Mouse (Mus musculus): ENCODE data around the gene P3h3. TPM values are rescaled to one million over a fixed set of nuclear protein-coding genes. Genes with fewer than 3 reads are reported as not detected.
A peak's percentile ranks its signal among the peaks of the same experiment; 100 is the strongest.
"Not testable (repeated sequence)": the region's sequence is repeated elsewhere in the genome, so short reads cannot be mapped to it uniquely, and the experiment has no call there.

Gene P3h3
- polyA plus RNA-seq, 1 experiment from 2014 or later, result 28.6 TPM

DNA sequence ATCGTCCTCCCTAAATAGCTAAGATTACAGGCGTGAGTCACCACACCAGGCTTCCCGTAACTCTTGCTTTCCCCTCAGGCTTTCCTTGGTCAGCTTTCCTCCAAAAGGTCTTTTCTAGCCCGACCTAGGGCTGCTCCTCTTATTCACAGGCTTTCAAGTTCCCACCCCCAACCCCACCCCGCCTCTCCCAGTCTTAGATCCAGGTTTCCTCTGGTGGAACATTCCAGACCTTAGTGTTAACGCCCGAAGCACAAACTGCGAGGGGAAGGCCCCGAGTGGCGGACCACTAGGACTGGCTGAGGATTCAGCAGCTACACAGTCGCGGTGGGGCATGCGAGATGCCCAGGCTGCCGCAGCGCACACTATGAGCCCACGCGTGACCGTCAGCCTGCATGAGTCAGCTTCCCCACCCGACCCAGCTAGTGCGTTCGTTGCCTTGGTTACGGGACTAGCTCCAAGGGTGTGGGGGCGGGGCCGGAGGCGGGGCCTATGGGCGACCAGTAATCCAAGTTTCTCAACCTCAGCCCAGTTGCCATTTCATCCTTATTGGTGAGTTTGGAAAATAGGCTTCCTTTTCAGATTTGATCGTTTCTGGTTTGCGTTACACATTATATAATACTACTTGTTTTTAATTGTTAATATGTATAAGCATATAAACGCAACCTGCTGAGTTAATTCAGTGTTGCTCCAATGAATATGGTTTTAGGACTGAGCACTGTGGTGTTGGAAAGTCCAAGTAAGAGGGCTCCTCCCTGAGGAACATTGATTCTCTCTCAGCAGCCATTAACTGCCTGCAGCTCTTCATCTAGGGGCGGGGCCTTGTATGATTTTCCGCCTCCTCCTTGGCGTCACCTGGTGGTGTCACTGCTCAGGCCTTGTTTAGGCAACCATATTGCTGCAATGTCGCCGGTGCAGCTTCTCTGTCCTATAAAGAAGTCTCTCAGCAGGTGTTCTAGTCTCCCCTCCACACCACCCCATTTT is 51.9 kb downstream of the P3h3 start:
- peak overlapping the region; percentile 97 for H3K27ac ChIP-seq
- peak overlapping the region; percentile 38 for H3K9ac ChIP-seq
- no peaks in the 10 kb centered on the region for H3K27me3 ChIP-seq
- ATAC-seq (replicated peaks; ENCODE audit: low FRiP score), result peak; percentile 79
- H3K4me2 ChIP-seq, result peak overlapping the region; percentile 81
- H3K9me3 ChIP-seq (replicated peaks), result no peaks in the 10 kb centered on the region
- H3K36me3 ChIP-seq, result peaks cover 7% of the 10 kb centered on the region; the same call in 1 of the 2 replicates
- H3K4me3 ChIP-seq (replicated peaks), result peak overlapping the region; percentile 53
- WGBS, result 1% methylated on average over 34 of the region's 34 CpGs
- peaks cover 49% of the 10 kb centered on the region for H3K4me1 ChIP-seq

DNA sequence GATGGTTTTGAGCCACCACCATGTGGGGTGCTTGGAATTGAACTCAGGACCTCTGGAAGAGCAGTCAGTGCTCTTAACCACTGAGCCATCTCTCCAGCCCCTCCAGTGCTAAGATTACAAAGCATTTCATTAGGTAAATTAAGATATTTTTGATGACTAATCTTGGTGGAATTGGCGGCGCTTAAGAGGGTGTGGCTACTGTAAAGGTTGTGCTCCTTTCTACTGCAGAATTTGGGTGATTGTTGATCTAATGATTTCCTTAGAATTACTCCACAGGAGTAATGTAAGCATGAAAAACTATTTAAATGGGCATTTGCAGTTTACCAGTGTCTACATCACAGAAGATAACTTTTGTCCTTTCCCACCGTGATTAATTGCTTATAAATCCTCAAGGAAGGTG is 53.2 kb downstream of the P3h3 start:
- Histone ChIP-seq H3K9ac (no peak overlapping the region), H3K9me3 (replicated peaks) (no peaks in the 10 kb centered on the region), H3K4me3 (replicated peaks) (no peak overlapping the region), H3K27me3 (no peaks in the 10 kb centered on the region), H3K36me3 (no peaks in the 10 kb centered on the region), H3K4me1 (peaks cover 36% of the 10 kb centered on the region), H3K27ac (no peak overlapping the region; the same call in 1 of the 2 replicates), H3K4me2 (no peak overlapping the region)
- no peak for ATAC-seq (replicated peaks; ENCODE audit: low FRiP score)
- WGBS, result 89% methylated on average over 3 of the region's 3 CpGs

DNA sequence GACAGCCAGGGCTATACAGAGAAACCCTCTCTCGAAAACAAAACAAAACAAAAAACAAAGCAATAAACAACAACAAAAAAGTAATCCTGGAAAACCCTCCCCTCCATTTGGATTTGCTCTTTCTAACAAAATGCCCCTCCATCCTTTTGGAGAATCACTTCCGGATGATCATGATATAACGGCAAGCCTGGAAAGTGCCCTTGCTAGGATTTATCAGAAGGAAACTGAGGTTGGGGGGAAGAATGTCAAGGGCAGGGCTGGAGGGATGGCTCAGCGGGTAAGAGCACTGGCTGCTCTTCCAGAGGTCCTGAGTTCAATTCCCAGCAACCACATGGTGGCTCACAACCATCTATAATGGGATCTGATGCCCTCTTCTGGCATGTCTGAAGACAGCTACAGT is 53.9 kb downstream of the P3h3 start:
- H3K9ac ChIP-seq; H3K27ac ChIP-seq; H3K27me3 ChIP-seq; H3K4me3 ChIP-seq (replicated peaks); H3K9me3 ChIP-seq (replicated peaks); ATAC-seq (replicated peaks; ENCODE audit: low FRiP score); H3K36me3 ChIP-seq; H3K4me2 ChIP-seq: not testable (repeated sequence)
- H3K4me1 ChIP-seq, result peaks cover 32% of the 10 kb centered on the region
- 92% methylated on average over 4 of the region's 4 CpGs for WGBS

DNA sequence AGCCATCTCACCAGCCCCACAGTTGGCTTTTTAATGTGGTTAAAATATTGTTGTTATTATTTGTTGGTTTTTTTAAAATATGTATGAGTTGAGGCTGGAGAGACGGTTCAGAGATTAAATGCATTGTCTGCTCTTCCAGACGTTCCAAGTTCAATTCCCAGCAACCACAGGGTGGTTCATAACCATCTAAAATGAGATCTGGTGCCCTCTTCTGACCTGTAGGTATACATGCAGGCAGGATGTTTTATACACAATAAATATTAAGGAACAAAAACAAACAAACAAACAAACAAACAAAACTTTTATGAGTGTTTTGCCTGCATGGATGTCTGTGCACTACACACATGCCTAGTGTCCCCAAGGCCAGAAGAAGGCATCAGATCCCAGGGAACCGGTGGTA is 54.5 kb downstream of the P3h3 start:
- no peaks in the 10 kb centered on the region for H3K27me3 ChIP-seq
- H3K4me3 ChIP-seq (replicated peaks), result no peak overlapping the region
- no peaks in the 10 kb centered on the region for H3K36me3 ChIP-seq
- H3K4me1 ChIP-seq, result peaks cover 29% of the 10 kb centered on the region
- ATAC-seq (replicated peaks; ENCODE audit: low FRiP score), result no peak
- no peak overlapping the region for H3K9ac ChIP-seq
- H3K9me3 ChIP-seq (replicated peaks), result no peaks in the 10 kb centered on the region
- H3K27ac ChIP-seq, result no peak overlapping the region
- no peak overlapping the region for H3K4me2 ChIP-seq
- WGBS, result 83% methylated on average over 3 of the region's 3 CpGs

DNA sequence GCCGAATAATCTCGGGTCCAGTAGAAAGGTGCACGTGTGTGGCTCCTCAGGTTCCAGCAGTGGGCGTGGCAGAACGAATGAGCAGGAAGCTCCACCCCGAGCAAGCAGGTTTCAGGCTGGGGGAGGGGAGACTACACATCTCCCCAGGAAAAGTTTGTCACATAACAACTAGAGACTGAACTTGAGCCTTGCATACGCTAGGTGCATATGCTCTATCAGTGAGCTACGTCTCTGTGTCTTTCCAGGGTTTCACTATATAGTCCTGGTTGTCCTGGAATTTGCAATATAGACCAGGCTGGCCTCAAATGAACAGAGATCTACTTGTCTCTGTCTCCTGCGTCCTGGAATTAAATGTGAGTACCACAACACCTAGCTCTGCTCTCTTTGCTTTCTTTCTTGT is 55.2 kb downstream of the P3h3 start:
- not testable (repeated sequence) for H3K9me3 ChIP-seq (replicated peaks); H3K9ac ChIP-seq; H3K27me3 ChIP-seq; ATAC-seq (replicated peaks; ENCODE audit: low FRiP score); H3K36me3 ChIP-seq
- H3K4me2 ChIP-seq, result peak overlapping the region; percentile 50
- H3K27ac ChIP-seq, result peak overlapping the region; percentile 41
- peaks cover 22% of the 10 kb centered on the region for H3K4me1 ChIP-seq
- H3K4me3 ChIP-seq (replicated peaks), result peak overlapping the region; percentile 21; the same call in 1 of the 2 replicates
- WGBS, result 13% methylated on average over 5 of the region's 9 CpGs

DNA sequence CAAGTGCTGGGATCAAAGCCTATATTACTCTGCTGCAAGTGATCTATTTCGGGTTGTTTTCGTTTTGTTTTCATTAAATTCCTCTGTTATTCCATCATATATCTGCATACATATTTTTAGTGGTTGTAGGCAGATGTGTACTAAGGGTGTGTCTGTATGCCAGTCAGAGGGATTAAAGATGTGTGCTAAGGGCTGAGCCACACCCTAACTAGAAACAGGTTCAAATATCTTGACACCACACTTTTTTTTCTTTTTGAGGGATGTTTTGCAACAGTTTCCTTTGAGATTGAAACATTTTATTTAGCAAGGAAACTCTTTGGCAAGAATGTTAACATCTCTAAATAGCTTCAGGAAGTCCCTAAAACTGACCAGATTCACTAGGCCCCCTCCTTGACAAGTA is 61.4 kb downstream of the P3h3 start:
- WGBS, result 74% methylated on average over 2 of the region's 2 CpGs
- no peaks in the 10 kb centered on the region for H3K9me3 ChIP-seq (replicated peaks)
- H3K9ac ChIP-seq, result no peak overlapping the region
- no peak overlapping the region for H3K4me2 ChIP-seq
- H3K4me1 ChIP-seq, result peaks cover 5% of the 10 kb centered on the region; the same call in 1 of the 2 replicates
- H3K27me3 ChIP-seq, result no peaks in the 10 kb centered on the region
- H3K27ac ChIP-seq, result peak overlapping the region; percentile 88
- H3K4me3 ChIP-seq (replicated peaks), result no peak overlapping the region
- no peaks in the 10 kb centered on the region for H3K36me3 ChIP-seq
- ATAC-seq (replicated peaks; ENCODE audit: low FRiP score), result 0 out of 2 replicates have a peak, but pooled peaks have one; percentile 15

DNA sequence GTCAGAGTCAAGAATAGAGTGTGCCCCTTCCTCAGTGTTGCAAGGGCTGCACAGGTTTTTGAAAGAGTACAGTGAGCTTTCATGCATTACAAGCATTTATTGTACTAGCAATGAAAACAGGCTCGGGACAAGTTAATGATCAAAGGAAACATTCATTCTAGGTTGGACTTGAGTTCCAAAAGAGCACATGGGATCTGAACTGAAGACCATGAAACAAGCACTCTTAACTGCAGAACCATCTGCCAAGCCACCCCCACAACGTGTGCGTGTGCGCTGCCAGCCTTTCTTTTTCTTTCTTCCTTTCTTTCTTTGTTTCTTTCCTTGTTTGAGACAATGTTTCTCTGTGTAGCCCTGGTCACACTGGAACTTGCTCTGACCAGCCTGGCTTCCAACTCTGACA is 61.8 kb downstream of the P3h3 start:
- no peaks in the 10 kb centered on the region for H3K36me3 ChIP-seq
- peak overlapping the region; percentile 88 for H3K27ac ChIP-seq
- no peak overlapping the region for H3K9ac ChIP-seq
- no peaks in the 10 kb centered on the region for H3K9me3 ChIP-seq (replicated peaks)
- H3K4me3 ChIP-seq (replicated peaks), result no peak overlapping the region
- H3K27me3 ChIP-seq, result no peaks in the 10 kb centered on the region
- H3K4me1 ChIP-seq, result peaks cover 5% of the 10 kb centered on the region; the same call in 1 of the 2 replicates
- 65% methylated on average over 4 of the region's 4 CpGs for WGBS
- no peak overlapping the region for H3K4me2 ChIP-seq
- ATAC-seq (replicated peaks; ENCODE audit: low FRiP score), result peak; percentile 71; the same call in 1 of the 2 replicates

DNA sequence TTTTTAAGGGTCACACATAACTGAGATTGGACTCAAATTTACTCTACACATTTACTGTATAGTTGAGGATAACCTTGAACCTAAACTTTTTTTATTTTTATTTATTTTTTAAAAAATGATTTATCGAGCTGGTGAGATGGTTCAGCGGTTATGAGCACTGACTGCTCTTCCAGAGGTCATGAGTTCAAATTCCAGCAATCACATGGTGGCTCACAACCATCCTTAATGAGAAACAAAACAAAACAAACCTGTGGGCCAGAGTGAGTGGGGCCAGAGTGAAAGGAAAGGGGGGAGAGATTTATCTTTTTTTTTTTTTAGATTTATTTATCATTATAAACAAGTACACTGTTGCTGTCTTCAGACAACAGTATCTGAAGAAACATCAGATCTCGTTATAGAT is 65.6 kb downstream of the P3h3 start:
- H3K9ac ChIP-seq, result no peak overlapping the region
- no peak overlapping the region for H3K4me2 ChIP-seq
- ATAC-seq (replicated peaks; ENCODE audit: low FRiP score), result no peak
- no peak overlapping the region for H3K27ac ChIP-seq
- WGBS, result 73% methylated on average over 3 of the region's 3 CpGs
- H3K4me3 ChIP-seq (replicated peaks), result no peak overlapping the region
- H3K36me3 ChIP-seq, result no peaks in the 10 kb centered on the region
- peaks cover 22% of the 10 kb centered on the region for H3K4me1 ChIP-seq
- H3K27me3 ChIP-seq, result no peaks in the 10 kb centered on the region
- H3K9me3 ChIP-seq (replicated peaks), result no peaks in the 10 kb centered on the region

Other genes starting within 250 kb of the P3h3 start
- 0.16 and 0.21 TPM in 2 replicates for gene C1s2, start 221.7 kb downstream of the P3h3 start, polyA plus RNA-seq (2015; fragmentation: Nextera tagmentation; extraction: Ambion mirVana)
- 77.4 and 80.4 TPM in 2 replicates for gene Lpcat3, start 194.7 kb downstream of the P3h3 start, polyA plus RNA-seq (2015; fragmentation: Nextera tagmentation; extraction: Ambion mirVana)
- gene Emg1, start 145.6 kb downstream of the P3h3 start, polyA plus RNA-seq (2015; fragmentation: Nextera tagmentation; extraction: Ambion mirVana), result 206 and 224 TPM in 2 replicates
- gene Phb2, start 145.4 kb downstream of the P3h3 start, polyA plus RNA-seq (2015; fragmentation: Nextera tagmentation; extraction: Ambion mirVana), result 401 and 402 TPM in 2 replicates
- 12.5 and 13.3 TPM in 2 replicates for gene Ptpn6, start 119.0 kb downstream of the P3h3 start, polyA plus RNA-seq (2015; fragmentation: Nextera tagmentation; extraction: Ambion mirVana)
- gene Grcc10, start 116.4 kb downstream of the P3h3 start, polyA plus RNA-seq (2015; fragmentation: Nextera tagmentation; extraction: Ambion mirVana), result 516 and 519 TPM in 2 replicates
- not detected in 2 replicates for gene Gm45234, start 101.7 kb downstream of the P3h3 start, polyA plus RNA-seq (2015; fragmentation: Nextera tagmentation; extraction: Ambion mirVana)
- 17.0 and 17.7 TPM in 2 replicates for gene Atn1, start 101.2 kb downstream of the P3h3 start, polyA plus RNA-seq (2015; fragmentation: Nextera tagmentation; extraction: Ambion mirVana)
- gene Eno2, start 88.1 kb downstream of the P3h3 start, polyA plus RNA-seq (2015; fragmentation: Nextera tagmentation; extraction: Ambion mirVana), result 10.5 and 12.4 TPM in 2 replicates
- gene Lrrc23, start 78.0 kb downstream of the P3h3 start, polyA plus RNA-seq (2015; fragmentation: Nextera tagmentation; extraction: Ambion mirVana), result 0.37 and 0.90 TPM in 2 replicates
- gene Spsb2, start 49.1 kb downstream of the P3h3 start, polyA plus RNA-seq (2015; fragmentation: Nextera tagmentation; extraction: Ambion mirVana), result 15.3 and 18.2 TPM in 2 replicates
- gene Tpi1, start 43.5 kb downstream of the P3h3 start, polyA plus RNA-seq (2015; fragmentation: Nextera tagmentation; extraction: Ambion mirVana), result 717 and 755 TPM in 2 replicates
- gene Usp5, start 28.3 kb downstream of the P3h3 start, polyA plus RNA-seq (2015; fragmentation: Nextera tagmentation; extraction: Ambion mirVana), result 149 and 175 TPM in 2 replicates
- 178 and 185 TPM in 2 replicates for gene Cdca3, start 28.2 kb downstream of the P3h3 start, polyA plus RNA-seq (2015; fragmentation: Nextera tagmentation; extraction: Ambion mirVana)
- 1.1 and 2.9 TPM in 2 replicates for gene Gnb3, start 17.5 kb downstream of the P3h3 start, polyA plus RNA-seq (2015; fragmentation: Nextera tagmentation; extraction: Ambion mirVana)
- 1.2 and 1.6 TPM in 2 replicates for gene Gpr162, start 6.2 kb upstream of the P3h3 start, polyA plus RNA-seq (2015; fragmentation: Nextera tagmentation; extraction: Ambion mirVana)
- 0.06 and 0.26 TPM in 2 replicates for gene Cd4, start 30.5 kb upstream of the P3h3 start, polyA plus RNA-seq (2015; fragmentation: Nextera tagmentation; extraction: Ambion mirVana)
- gene Lag3, start 54.0 kb upstream of the P3h3 start, polyA plus RNA-seq (2015; fragmentation: Nextera tagmentation; extraction: Ambion mirVana), result 1.7 and 1.8 TPM in 2 replicates
- gene Ptms, start 62.4 kb upstream of the P3h3 start, polyA plus RNA-seq (2015; fragmentation: Nextera tagmentation; extraction: Ambion mirVana), result 320 TPM in 2 replicates
- 357 and 385 TPM in 2 replicates for gene Mlf2, start 73.6 kb upstream of the P3h3 start, polyA plus RNA-seq (2015; fragmentation: Nextera tagmentation; extraction: Ambion mirVana)
- gene Cops7a, start 107.8 kb upstream of the P3h3 start, polyA plus RNA-seq (2015; fragmentation: Nextera tagmentation; extraction: Ambion mirVana), result 163 and 164 TPM in 2 replicates
- gene Pianp, start 138.9 kb upstream of the P3h3 start, polyA plus RNA-seq (2015; fragmentation: Nextera tagmentation; extraction: Ambion mirVana), result 1.4 and 3.1 TPM in 2 replicates
- 16.1 and 17.8 TPM in 2 replicates for gene Zfp384, start 151.4 kb upstream of the P3h3 start, polyA plus RNA-seq (2015; fragmentation: Nextera tagmentation; extraction: Ambion mirVana)
- gene Ing4, start 182.0 kb upstream of the P3h3 start, polyA plus RNA-seq (2015; fragmentation: Nextera tagmentation; extraction: Ambion mirVana), result 135 and 138 TPM in 2 replicates
- gene Acrbp, start 191.9 kb upstream of the P3h3 start, polyA plus RNA-seq (2015; fragmentation: Nextera tagmentation; extraction: Ambion mirVana), result 14.4 and 15.4 TPM in 2 replicates
- 0.33 and 0.55 TPM in 2 replicates for gene Lpar5, start 210.2 kb upstream of the P3h3 start, polyA plus RNA-seq (2015; fragmentation: Nextera tagmentation; extraction: Ambion mirVana)
- gene Chd4, start 238.2 kb upstream of the P3h3 start, polyA plus RNA-seq (2015; fragmentation: Nextera tagmentation; extraction: Ambion mirVana), result 99.2 and 100 TPM in 2 replicates

All from kidney, embryonic 15.5 days (tissue).